Mouse (Mus musculus): ENCODE results near the gene Phldb2.

Gene Phldb2

DNA sequence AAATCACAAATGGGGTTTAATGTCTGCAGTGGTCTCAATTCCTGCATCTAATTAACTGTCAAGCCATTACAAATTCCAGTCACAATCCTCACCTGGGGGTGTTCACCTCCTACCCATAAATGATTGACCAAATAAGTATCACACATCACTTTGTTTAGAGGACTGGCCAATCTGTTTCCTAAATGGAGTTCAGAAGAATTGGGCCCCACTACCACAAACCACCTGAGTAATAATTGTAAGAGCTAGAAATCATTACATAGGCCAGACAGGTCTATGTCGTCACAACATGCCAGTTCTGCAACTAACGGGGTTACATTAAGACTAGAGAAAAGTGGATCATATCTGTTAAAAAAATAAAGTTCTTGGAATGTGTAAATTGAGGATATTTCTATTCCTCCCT lies 1.4 kb downstream of the Phldb2 start:
- no peak for DNase-seq (ENCODE audit: low read depth, low spot score)

DNA sequence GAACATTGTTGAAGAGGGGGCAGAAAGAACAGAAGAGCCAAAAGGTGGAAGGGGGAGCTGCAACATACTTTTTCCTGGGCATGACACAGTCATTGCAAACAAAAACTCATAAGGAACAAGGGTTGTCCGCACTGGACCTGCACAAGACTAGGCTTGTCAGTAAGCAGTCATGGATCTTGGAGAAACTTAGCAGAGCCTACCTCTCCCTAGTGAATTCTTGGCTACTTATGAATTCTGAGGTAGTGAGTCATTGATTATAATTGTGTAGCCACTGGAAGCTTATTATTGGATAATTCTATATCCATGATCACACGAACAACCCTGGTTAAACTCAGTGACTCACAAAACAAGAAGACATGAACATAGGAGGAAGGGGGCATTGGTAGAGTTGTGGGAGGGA lies 7.1 kb downstream of the Phldb2 start:
- no peak for DNase-seq (ENCODE audit: low read depth, low spot score)

DNA sequence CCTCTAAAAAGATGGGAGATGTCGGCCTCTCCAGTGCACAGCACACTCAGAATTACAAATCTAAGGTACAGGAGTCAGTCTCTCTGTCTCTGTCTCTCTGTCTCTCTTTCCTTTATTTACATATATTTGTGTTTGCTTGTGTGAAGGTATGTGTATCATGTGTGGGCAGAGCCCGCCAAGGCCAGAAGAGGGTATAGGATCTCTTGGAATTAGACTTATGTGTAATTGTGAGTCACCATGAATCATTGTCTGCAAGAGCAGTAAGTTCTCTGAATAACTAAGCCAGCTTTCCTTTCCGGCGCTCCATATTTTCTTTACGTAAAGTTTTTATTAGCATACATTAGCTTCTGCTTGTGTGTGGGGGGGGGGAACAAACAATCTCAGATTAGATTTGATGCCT lies 7.7 kb downstream of the Phldb2 start:
- DNase-seq (ENCODE audit: low read depth, low spot score): no peak

DNA sequence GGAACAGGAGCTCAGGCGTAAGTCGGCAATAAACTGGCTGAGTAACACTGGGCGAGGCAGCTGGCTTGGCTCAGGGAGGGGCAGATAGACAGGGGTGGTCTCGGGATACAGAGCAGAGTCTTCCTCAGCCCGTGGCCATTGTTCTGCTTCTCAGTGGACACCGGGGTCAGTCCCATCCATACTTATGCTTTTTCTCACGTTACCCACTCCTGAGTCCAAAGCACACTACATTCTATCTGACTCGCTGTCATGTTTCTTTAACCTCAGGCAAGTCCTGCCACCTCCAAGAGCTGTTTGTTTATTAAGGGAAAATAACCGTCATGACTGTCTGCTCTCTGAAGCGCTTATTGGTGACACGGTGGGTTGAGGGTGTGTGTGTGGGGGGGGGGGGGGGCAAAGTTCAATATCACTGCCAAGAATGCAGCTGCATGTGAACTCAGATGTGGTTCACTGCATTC lies 8.2 kb downstream of the Phldb2 start:
- no peak for DNase-seq (ENCODE audit: low read depth, low spot score)

DNA sequence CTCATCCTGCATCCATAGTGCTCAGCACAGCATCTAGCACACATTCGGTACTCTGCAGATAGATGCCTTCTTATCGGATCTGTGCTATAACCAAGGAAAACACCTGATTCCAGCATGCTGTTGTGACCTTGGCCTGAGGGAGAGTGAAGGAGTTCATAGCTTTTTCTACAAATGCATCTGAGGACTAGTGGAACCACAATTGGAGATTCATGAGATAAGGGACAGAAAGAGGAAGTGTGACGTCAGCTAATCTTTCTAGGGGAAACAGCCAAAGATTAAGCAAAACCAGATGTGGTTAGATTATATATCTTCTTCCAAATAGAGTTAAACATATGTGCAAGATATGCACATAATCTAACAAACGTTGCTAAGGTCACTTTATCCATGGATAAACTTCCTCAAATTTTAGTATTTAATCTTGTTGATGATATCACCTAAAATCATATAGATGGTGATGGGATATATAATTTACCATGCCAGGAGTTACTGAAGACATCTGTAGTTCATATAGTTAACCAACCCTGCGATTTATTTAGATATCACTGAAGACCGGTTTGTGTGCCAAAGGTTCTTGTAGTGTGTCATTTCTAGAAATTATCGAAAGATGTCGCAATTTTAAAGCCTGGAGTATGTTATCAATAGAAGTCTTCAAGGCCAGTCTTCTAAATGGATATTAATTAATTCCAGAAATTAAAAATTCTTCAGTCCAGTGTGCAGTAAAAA lies 11.1 kb downstream of the Phldb2 start:
- no peak for DNase-seq (ENCODE audit: low read depth, low spot score)

DNA sequence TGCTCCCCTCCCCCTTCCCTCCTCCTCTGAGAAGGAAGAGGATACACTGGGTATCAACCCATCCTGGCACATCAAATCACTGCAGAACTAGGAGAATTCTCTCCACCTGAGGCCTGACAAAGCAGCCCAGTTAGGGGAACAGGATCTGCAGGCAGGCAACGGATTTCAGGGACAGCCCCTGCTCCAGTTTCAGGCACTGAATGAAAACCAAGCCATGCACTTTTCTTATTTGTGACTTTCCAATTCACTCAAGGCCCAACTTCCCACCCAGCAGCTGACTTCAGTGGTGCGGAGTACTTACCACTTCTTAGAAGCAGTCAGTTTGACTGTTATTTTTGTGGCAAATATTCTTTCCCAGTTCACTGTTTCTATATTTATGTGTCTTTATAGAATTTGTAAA lies 12.7 kb downstream of the Phldb2 start:
- DNase-seq (ENCODE audit: low read depth, low spot score): no peak

DNA sequence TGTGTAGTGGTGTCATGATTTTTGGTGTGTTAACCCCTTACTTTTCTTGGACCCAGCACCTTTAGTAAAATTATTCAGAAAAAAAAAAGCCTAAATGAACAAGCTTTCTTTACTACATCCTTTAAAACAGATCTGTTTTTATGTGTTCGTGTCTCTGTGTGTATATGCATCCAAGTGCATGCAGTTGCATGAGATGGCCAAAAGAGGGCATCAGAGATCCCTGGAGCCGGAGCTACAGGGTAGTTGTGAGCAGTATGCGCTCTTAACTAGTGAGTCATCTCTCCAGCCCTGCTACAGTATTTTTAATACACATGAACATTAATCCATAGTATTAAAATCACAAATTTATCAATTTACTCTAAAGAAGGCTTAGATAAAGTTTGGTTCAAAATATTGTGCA lies 14.0 kb downstream of the Phldb2 start:
- DNase-seq (ENCODE audit: low read depth, low spot score): no peak

DNA sequence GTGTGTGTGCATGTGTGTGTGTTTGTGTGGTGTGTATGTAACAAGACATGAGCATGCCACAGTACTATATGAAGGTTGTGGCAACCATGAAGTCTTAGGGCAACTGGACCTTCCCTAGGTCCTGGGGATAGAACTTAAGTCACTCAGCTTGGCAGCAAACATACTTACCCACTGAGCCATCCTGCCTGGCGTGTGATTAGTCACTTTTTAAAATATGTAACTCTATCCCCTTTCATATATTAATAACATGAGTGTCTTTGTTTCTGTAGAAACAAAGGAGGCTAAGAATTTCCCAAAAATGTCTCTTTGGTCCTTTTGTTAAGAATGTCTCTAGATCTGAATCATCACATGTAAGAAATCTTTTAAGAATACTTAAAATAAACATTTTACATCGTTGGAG lies 16.0 kb downstream of the Phldb2 start:
- DNase-seq (ENCODE audit: low read depth, low spot score): no peak

DNA sequence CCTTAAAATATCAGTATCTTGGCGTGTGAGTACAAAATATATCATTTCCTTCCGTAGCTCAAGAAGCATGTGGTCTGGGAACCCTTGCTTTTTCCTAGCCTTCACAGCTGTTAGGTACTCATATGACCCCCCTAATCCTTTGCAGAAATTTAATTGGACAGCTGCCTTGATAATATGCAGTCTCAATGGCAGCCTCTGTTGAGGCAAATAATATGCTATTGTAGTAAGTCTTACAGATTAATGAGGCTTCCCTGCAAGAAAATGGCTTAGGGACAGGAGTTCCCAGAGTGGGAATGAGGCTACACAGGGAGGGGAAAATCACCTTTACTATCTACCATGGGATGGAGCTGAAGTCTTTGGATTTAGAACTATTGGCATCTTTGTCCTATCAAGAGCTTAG lies 16.9 kb downstream of the Phldb2 start:
- peak; percentile 23 for DNase-seq (ENCODE audit: low read depth, low spot score)

DNA sequence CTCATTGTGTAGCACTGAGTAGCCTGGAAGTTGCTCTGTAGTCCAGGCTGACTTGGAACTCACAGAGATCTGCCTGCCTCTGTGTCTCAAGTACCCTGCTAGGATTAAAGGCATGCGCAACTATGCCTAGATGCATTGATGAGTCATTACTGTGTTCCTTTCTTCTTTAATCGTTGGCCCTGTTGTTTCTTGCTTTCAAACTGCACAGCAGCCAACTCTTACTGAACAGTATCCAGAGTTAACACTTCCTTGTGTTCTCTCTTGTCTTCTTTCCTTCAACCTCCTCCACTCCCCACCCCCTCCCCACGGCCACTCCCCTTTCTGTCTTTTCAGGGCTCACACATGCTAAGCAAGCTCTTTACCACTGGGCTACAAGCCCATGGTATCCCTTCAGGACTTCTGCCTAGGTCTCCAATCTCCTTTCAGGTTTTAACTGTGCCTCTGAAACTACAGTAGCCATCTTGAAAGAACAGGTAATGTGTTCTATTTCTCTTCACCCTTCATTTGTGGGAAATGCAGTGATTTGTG lies 17.4 kb downstream of the Phldb2 start:
- no peak for DNase-seq (ENCODE audit: low read depth, low spot score)

DNA sequence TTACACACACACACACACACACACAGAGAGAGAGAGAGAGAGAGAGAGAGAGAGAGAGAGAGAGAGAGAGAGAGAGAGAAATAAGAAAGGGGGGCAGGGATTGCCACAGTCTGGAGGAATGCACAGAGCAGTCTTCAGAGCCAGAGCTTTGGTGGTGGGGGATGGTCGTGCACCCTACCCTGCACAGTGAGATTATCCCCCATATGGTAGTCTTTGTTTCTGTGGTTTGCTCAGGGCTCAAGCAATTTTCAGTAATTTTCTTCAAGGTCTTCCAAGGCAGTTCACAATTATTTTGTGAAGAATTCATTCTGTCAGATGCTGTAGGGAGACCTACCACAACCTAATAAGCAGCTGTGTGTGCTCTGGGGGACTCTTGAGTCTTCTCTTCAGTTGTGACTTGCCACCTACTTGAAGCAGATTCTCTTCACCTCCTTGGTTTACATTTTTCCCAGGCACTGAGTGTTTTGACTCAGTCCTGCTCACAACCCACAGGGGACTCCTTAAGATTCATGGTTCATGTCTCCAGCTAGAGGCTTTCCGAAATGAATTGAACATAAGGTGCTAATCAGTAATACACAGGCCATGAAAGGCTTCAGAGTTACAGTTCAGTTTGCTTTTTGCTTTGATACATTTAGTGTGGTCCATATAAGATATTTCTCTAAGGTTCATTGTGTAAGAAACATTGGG lies 18.5 kb downstream of the Phldb2 start:
- DNase-seq (ENCODE audit: low read depth, low spot score): peak; percentile 43

DNA sequence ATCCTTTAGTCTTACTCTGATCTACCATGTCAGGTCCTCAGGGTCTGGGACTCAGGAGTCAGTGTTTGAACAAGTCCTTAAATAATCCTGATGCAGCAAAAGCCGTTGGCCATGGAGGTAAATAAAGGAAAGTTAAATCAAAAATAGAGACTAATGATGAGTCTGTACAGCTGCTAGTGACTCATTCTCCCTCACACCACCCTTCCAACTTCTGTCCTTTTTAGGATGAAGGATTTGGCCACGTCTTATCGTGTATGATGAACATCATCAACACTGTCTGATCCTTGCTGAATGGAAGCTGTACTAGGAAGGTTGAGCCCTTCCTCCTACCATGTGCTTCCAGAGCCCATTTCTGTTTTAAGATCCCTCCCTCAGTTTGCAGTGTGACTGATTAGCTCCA lies 23.1 kb downstream of the Phldb2 start:
- DNase-seq (ENCODE audit: low read depth, low spot score): no peak

DNA sequence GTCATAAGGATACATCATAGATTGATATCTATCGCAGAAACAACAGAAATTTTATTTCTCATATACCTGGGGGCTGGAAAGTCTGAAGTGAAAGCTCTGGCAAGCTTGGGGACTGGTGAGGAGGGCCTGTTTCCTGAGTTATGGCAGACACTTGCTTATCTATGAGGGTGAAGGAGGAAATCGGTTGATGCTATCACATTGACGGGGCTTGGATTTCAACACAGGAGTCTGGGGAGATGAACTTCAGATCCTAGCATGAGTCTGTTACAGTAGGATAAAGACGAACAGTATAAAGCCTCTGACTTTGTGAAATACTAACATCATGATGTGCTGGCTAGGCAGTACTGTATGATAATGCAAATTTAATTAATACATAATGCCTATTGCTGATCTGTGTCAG lies 25.3 kb downstream of the Phldb2 start:
- DNase-seq (ENCODE audit: low read depth, low spot score): no peak

DNA sequence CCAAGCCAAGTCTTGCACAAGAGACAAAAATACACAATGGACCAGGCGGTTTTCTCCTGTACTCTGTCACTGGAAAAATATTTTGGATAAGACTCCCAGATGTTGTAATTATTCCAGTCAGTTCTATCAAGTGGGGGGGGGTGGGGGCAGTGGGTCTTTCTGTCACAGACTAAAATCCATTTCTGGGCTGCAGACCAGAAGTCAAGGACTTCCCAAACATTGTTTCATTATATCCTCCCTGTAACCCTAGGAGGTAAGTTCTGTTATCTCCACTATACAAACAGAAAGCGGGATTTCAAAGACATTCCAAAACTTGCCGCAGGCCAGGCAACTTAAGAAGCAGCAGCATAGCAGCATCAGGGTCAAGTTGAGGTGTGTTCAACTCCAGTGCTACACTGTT lies 25.8 kb downstream of the Phldb2 start:
- DNase-seq (ENCODE audit: low read depth, low spot score): no peak

DNA sequence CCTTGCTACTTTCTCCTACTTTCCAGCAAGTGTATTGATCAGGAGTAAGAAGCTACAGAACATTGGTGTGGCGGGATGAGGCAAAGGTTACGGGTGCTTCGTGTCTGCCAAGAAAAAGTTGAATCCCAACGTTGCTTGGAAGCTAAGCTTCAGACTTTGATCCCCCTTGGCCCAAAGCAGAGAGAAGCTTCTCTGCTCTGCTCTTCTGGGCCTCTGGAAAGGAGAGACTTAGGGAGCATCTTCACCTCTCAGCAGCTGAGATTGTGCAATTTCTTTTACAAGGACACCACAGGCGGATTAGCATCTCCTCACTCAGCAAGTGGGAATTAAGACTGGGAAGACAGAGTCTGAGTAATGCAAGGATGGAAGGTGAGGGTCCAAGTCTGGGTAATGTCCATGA lies 26.5 kb downstream of the Phldb2 start:
- DNase-seq (ENCODE audit: low read depth, low spot score): no peak

DNA sequence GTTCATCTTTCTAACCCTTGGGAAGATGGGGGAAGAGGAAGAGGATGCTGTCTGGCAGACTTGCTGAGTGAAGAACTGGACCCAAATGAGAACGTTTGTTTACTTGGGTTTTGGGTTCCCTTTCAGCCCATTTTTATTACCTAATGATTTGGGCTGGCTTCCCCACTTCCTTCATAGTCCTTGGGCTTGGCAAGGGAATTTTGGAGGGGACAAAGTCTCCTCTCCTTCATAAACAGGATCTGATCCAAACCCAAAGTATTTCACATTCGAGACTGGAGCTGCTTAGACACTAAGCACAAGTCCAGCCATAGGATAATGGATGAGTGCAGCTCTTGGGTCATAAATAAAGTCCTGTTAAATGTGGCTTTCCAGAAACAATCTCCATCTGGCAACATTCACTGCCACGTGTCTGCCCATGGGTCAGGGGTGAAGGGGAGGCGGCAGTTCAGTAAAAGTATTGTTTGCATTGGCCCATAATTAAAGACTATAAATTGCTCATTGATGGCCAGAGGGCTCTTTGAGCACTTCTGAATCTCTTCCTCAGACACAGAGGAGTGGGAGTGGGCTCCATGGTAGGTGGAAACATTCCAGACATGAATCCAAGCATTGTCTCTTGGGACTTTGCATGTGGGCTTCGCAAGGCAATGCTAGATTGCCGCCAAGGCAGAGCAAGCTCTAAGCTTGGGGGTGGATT lies 29.5 kb downstream of the Phldb2 start:
- DNase-seq (ENCODE audit: low read depth, low spot score): peak; percentile 25

DNA sequence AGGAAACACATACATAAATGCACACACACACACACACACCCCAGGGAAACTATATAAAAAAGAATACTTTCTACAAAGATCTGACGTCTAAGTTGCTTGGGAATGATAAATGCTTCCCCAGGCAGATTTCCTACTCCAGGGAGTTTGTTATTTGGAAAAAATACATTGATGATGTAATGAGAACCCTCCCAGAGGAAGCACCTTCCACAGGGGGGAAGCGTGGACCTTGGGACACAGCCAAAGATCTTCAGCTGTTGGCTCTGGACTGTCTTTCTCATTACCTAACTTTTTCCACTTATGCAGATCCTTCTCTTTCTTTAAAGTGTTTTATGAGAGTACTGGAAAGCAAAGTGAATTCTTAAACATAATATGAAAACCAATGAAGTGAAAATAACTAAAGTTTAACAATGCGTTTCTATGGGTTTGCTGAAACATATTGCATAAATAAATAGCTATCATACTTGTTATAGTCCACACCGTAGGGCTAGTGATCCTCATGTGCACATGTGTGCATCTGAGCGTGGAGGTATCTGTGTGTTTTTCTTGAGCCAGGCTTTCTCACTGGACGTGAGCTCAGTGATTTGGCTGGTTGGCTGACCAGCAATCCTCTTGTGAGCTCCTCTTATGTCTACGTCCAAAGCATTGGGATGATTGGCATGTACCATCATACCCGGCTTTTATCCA lies 30.7 kb downstream of the Phldb2 start:
- no peak for DNase-seq (ENCODE audit: low read depth, low spot score)

DNA sequence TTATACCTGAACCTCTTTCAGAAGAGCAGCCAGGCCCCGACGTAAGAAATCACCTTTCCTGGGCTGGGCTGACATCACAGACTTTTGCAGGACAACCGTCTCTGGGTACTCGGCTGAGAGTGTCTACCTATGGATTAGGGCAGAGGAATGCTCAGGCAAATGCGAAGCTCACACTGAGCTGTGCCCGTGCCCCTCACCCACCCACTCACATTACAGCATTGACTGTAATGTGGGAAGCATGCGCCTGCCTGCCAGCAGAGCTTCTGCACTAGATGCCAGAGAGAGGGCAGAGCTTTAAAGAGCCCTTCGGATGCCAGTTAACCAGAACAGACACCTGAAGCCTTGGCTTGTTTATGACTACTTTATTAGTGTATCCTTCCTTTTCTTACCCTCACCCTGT lies 33.8 kb downstream of the Phldb2 start:
- no peak for DNase-seq (ENCODE audit: low read depth, low spot score)

DNA sequence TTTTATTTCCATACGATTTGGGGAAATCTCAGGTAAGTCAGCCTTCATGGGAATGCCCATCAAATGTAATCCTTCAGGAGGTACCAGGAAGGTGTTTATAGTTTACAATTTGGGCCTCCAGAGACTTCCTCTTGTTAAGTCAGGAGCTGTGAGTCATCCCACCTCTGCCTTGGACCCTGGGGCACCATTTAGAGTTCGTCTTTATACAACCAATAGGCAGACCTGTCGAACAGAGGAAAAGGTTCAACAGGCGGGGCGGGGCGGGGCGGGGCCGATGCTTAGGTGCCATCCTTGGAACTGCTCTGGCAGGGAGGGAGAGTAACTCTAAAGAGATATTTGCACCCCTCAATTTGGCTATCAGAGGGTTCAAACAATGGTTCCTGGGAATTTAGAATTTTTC lies 49.8 kb downstream of the Phldb2 start:
- DNase-seq (ENCODE audit: low read depth, low spot score): no peak

DNA sequence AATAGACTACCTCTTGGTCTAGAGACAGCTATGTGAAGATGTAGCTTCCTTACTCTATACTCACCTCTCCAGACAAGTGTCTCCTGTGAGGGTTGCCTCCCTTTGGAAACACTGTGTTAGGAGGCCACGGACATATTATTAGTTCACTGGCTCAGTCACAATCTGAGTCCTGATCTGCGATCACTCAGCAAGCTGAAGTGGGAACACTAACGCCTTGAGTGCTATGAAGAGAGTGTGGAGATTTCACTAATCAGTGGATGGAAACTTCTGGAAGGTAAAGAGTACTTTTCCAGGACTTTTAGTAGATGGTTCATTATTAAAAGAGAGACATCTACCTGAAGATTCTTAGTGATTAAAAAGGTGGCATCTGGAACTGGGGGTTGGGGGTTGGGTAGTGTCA lies 54.9 kb downstream of the Phldb2 start:
- DNase-seq (ENCODE audit: low read depth, low spot score): no peak

DNA sequence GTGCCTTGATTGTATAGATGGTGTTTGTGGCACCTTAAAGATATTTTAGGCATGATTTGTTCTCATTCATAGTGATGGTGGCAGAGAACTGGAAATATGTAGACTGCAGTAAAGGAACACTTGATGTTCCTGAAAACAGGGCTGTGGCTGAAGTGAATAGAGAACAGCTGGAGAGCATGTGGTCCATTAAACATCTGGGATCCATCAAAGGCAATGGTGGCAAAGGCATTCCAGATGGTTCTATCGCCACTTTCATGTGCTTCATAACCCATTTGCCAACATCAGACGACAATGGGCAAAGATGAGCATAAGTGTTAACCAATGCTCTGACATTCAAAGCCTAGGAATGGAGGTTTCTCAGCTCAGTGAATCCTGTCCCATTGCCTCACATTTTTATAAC lies 56.8 kb downstream of the Phldb2 start:
- DNase-seq (ENCODE audit: low read depth, low spot score): peak; percentile 77

DNA sequence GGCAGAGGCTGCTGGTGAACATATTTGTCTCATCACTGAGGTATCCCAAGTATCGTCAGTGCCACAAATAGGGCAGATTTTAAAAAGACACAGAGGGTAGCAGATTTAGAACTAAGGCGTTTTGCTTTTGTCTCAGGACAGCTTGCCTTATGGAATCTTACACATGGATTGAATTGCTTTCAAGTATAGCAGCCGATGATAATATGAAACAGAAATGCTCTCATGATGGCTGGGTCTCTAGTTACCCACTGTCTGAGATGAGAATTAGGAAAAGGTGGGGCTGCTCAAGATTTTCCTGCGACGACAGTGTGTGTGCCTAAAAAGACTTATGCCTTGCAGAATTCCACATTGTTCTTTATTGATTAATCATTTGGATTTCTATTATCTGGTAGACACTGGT lies 58.4 kb downstream of the Phldb2 start:
- DNase-seq (ENCODE audit: low read depth, low spot score): no peak

All from forelimb bud, embryonic 11.5 days (tissue).